Mouse (Mus musculus) fat pad, adult 2 months (tissue): ENCODE results near the gene Reep1.

Source experiments
- DNase-seq: peaks from one replicate; pipeline ENCODE4 v3.0.0-alpha.2; 2011; ENCODE audit warnings: low read depth, low spot score; ENCODE audit errors: extremely low read depth

Reep1 gene

GRCm38 (mm10) chr6:71736101-71736500 is 28.7 kb downstream of the Reep1 start:
- DNase-seq, result no peak

GRCm38 (mm10) chr6:71737202-71737601 is 29.8 kb downstream of the Reep1 start:
- DNase-seq, result no peak

- DNase-seq, result no peak
Measured at GRCm38 (mm10) chr6:71738611-71739010, 31.2 kb downstream of the Reep1 start.

GRCm38 (mm10) chr6:71740921-71741320 is 33.6 kb downstream of the Reep1 start:
- DNase-seq, result no peak

DNA sequence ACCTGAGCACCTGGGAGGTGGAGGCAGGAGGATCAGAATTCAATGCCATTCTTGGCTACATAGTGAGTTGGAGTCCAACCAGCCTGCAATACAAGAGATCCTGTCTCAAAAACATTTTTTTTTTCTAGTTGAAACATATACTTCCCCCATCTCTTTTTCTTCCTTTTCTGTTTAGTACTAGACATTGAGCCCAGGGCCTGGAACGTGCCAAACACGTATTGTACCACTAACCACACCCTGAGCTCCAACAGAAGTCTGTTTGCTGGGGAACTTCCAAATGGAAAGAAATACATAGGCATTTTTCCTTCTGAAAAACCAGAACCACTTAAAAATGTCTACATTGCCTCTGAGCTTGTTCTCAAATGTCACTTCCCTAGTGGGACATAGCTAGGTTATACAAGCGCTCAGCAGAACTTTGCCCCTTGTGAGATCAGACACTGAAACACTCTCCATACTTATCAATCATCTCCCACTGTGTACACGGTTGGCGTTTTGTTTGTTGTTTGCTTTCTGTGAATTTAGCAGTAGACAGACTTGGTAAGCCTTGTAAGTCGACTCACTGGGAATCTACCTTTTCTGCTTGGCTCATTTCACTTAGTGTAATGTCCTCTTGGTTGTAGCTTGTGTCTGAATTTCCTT is 34.8 kb downstream of the Reep1 start:
- no peak for DNase-seq

DNA sequence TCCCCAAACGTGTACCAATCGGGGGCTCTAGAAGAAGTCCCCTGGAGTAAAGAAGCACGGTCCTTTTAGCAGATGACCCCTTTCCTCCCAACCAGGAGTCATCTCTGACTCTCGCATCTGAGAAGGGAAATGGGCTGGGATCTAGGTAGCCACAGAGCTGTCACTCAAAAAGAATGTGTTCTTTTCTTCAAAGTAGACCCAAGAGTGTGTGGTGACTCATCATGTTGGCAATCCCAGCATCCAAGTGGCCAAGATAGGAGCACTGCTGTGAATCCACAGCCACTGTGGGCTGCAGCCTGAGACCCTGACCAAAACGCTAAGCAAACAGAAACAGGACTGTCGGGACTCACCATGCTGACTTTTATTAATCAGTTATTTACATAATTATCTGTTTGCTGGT is 37.6 kb downstream of the Reep1 start:
- DNase-seq, result no peak

- DNase-seq, result no peak
Measured at GRCm38 (mm10) chr6:71745482-71746234, 38.3 kb downstream of the Reep1 start.

DNA sequence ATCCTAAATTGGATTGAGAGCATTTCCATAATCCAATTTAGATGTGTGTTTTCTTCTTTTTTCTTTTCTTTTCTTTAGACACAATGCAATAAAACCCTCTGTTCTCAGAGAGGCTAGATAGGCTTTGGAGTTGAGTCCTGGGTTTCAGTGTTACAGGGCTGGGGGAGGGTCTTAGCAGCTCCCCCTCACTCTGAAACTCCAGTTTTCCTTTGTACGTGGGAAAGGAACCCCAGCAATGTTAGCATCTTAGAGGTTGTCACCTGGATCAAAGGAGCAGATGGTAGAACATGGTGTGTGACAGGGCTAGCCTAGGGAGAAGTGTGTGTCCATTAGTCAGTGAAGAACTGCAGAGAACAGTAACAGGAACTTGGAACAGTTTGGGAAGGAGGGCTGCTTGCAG is 38.9 kb downstream of the Reep1 start:
- no peak for DNase-seq

DNA sequence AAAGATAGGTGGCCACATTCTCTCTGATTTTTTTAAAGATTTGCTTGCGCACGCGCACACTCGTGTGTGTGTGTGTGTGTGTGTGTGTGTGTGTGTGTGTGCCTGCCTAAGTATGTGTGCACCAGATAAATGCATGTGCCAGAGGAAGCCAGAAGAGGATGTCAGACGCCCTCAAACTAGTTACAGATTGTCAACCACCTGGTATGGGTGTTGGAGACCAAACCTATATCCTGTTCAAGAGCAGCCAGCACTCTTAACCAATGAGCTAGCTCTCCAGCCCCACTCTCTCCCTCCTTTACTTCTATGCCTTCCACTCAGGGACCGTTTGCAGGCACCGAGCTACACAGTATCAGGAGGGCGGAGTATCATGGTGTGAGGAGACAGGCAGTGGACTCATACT is 39.5 kb downstream of the Reep1 start:
- DNase-seq, result no peak

- no peak for DNase-seq
Measured at GRCm38 (mm10) chr6:71751602-71752001, 44.2 kb downstream of the Reep1 start.

- DNase-seq, result no peak
Measured at GRCm38 (mm10) chr6:71752791-71753464, 45.6 kb downstream of the Reep1 start.

- DNase-seq, result no peak
Measured at GRCm38 (mm10) chr6:71757039-71757894, 49.9 kb downstream of the Reep1 start.

DNA sequence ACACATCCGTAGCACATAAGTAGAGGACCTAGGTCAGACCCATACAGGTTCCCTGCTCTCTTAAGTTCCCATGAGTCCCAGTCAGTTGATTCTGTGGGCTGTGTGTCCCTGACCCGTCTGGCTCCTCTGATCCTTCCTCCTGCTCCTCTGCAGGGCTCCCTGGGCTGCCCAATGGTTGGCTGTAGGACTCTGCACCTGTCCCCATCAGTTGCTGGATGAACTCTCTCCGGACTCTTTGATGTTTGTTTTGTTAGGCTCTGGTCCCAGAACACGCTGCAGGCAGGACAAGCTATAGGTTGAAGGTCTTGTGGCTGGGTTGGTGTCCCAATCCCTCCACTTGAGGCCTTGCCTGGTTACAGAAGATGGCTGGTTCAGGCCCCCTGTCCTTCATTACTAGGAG is 51.4 kb downstream of the Reep1 start:
- DNase-seq, result peak; percentile 26

GRCm38 (mm10) chr6:71760073-71760472 is 52.7 kb downstream of the Reep1 start:
- no peak for DNase-seq

DNA sequence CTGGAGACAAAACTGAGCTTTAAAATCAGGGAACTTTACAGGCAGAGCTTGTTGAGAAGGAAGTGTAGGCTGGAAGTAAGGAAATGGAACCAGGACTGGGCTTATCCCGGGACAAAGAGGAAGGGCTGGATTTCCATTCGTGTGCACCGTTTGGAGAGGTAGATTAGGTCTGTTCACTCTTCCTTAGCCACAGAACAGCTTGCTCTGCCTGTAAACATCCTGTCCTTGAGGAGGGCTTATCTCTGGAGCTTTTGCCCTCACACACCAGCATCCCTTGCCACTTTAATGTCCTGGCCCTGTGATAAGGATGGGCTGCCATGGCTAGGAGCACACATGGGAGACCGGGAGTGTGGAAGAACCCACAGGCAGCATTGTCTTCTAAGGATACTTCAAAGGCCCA is 60.4 kb downstream of the Reep1 start:
- DNase-seq, result no peak

DNA sequence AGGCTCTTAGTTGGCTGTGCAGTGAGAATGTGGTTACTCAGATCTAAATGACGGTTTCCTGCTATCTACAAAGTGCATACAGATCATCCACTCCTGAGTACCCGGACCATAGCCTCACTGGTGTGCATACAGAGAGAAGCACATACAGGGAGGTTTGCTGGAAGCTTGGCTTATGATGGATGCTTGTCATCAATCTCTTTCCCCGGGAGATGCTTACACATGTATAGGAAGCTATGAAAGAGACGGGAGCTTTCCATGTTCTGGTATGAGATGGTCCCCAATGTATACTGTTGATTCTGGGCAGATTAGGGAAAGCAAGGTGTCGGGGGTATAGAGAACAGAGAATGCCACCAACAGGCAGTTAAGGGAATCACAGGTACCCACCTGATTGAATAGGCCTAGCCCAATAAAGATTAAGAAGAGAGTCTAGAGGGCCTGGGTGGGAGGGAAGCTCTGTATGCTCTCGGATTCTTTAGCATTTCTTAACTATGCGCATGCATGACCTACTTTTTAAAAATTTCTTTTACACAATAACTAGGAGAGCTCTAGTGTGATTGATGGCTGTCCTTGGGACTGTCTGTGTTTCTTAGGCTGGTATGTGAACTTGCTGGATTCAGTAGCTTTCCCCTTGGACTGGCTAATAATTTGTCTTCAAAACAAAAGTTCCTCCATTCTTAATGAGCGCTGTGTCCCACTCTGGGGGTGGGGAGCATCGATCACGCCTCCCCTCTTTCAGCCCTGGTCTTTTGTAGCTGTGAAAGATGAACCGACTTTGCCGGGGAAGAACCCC is 62.7 kb downstream of the Reep1 start:
- DNase-seq, result no peak

DNA sequence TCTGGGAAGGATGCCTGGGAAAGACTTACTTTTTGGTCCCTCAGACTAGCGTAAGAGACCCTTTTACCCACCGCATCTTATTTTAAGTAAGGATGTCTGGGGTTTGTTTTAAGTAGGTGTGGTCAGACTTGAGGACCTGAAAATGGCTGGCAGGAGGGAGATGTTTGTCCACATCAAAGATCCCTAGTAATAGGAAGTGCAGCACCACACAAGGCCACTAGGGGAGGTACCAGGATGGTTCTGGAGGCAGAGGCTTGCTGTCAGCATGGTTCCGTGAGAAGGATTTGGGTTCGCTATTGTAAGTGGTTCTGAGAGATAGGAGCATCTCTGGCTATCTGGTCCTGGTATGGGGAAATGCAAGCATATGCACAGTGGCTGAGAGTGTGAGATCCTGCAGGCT is 63.5 kb downstream of the Reep1 start:
- DNase-seq, result no peak

GRCm38 (mm10) chr6:71771282-71771681 is 63.9 kb downstream of the Reep1 start:
- DNase-seq, result no peak

DNA sequence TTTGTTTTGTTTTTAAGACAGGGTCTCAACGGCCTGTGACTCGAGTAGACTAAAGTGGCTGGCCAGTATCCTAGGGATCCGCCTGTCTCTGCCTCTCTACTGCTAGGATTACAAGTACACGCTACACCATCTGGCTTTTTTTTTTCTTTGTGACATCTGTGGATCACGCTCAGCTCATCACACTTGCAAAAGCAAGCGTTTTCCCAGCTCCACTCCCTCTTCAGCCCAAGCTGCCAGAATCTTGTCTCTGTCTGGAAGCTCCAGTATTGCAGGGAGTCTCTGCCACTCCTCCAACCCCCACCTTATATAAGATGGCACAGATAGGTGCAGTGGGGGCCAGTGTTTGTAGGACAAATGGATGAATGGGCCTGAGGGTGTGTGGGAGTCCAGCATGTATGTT is 64.8 kb downstream of the Reep1 start:
- no peak for DNase-seq

GRCm38 (mm10) chr6:71772636-71773208 is 65.4 kb downstream of the Reep1 start:
- no peak for DNase-seq
